Mouse (Mus musculus) midbrain, postnatal 0 days (tissue): Measurements from ENCODE around the gene Atp13a4. TPM values are rescaled to one million over a fixed set of nuclear protein-coding genes. Genes with fewer than 3 reads are reported as not detected.

Experiments used
- ATAC-seq: fragments of 200-750 bp; cut with Nextera tagmentation; 2 replicates; pipeline ENCODE4 v1.8.0; 2017; ENCODE audit warnings: moderate number of reproducible peaks, mild to moderate bottlenecking, moderate TSS enrichment, moderate library complexity; ENCODE audit not compliant: low FRiP score
- DNase-seq: peaks from one replicate; pipeline ENCODE4 v3.0.0-alpha.2; 2015; ENCODE audit warnings: low spot score
- H3K27ac ChIP-seq: fragments of 300-500 bp; sonication (generic); 2 replicates; pipeline ENCODE4 v1.5.1; 2014; ENCODE audit warnings: low read depth, mild to moderate bottlenecking, low read length, mixed read lengths
- H3K27me3 ChIP-seq: fragments of 300-500 bp; sonication (generic); 2 replicates; pipeline ENCODE4 v1.6.1; 2014; ENCODE audit warnings: low read length, control low read depth, mixed read lengths; ENCODE audit not compliant: insufficient read depth
- H3K36me3 ChIP-seq: fragments of 300-500 bp; sonication (generic); 2 replicates; pipeline ENCODE4 v1.6.1; 2014; ENCODE audit warnings: low read length, control low read depth, mixed read lengths; ENCODE audit not compliant: insufficient read depth
- H3K4me1 ChIP-seq: fragments of 300-500 bp; sonication (generic); 2 replicates; pipeline ENCODE4 v1.6.1; 2014; ENCODE audit warnings: mild to moderate bottlenecking, control low read depth, antibody characterized with exemption, low read length, mixed read lengths; ENCODE audit not compliant: insufficient read depth
- H3K4me2 ChIP-seq: fragments of 300-500 bp; sonication (generic); 2 replicates; pipeline ENCODE4 v1.6.1; 2014; ENCODE audit warnings: low read depth, mild to moderate bottlenecking, low read length, mixed read lengths; ENCODE audit not compliant: poor library complexity, severe bottlenecking
- H3K4me3 ChIP-seq: fragments of 300-500 bp; sonication (generic); 2 replicates; pipeline ENCODE4 v1.5.1; 2014; ENCODE audit warnings: low read depth, mild to moderate bottlenecking, low read length, moderate library complexity
- H3K9ac ChIP-seq: fragments of 300-500 bp; sonication (generic); replicated peaks from 2 replicates; pipeline ENCODE4 v1.6.1; 2014; ENCODE audit warnings: mild to moderate bottlenecking, low read length, moderate library complexity, mixed read lengths; ENCODE audit not compliant: poor library complexity, severe bottlenecking
- H3K9me3 ChIP-seq: fragments of 300-500 bp; sonication (generic); 2 replicates; pipeline ENCODE4 v1.6.1; 2016; ENCODE audit warnings: low read length, control low read depth
- CTCF ChIP-seq: IDR thresholded peaks from 2 replicates; pipeline ENCODE4 v1.5.1; 2016; ENCODE audit warnings: antibody characterized with exemption, mild to moderate bottlenecking
- WGBS: fragments of 180-500 bp; shearing (Covaris S2); extraction: QIAGEN DNeasy Blood & Tissue Kit; methylation state at CpG from one replicate; pipeline ENCODE4 v1.1.7; 2014; 5-methylcytosine and 5-hydroxymethylcytosine counted together
- polyA plus RNA-seq: library from polyadenylated mRNA; unstranded; fragments of >200 nt; fragmentation: Nextera tagmentation; extraction: Ambion mirVana; gene quantifications from 2 replicates; pipeline ENCODE4 v1.2.1, GENCODE M21; 2015
- total RNA-seq: library from RNA; depleted of rRNA; stranded (reverse); fragments of >200 nt; gene quantifications from 2 replicates; pipeline ENCODE4 v1.2.3, GENCODE M21; 2014

The Atp13a4 gene
- total and polyA plus RNA-seq, 2 experiments from 2014 or later, result 3.0 to 3.1 TPM

GRCm38 (mm10) chr16:29463798-29464197 is 80.9 kb downstream of the Atp13a4 start:
- H3K4me1 ChIP-seq, result no peaks in the 10 kb centered on the region
- no peak for DNase-seq
- H3K27me3 ChIP-seq, result no peaks in the 10 kb centered on the region
- no peak overlapping the region for H3K4me3 ChIP-seq
- no peak for ATAC-seq
- WGBS, result 83% methylated on average over 3 of the region's 3 CpGs
- no peaks in the 10 kb centered on the region for H3K36me3 ChIP-seq
- no peak for TF ChIP-seq CTCF
- H3K9me3 ChIP-seq, result no peaks in the 10 kb centered on the region
- no peak overlapping the region for H3K4me2 ChIP-seq
- H3K27ac ChIP-seq, result no peak overlapping the region
- H3K9ac ChIP-seq, result no peak overlapping the region

- no peaks in the 10 kb centered on the region for H3K4me1 ChIP-seq
- no peaks in the 10 kb centered on the region for H3K9me3 ChIP-seq
- ATAC-seq (no peak), DNase-seq (no peak)
- no peaks in the 10 kb centered on the region for H3K27me3 ChIP-seq
- H3K36me3 ChIP-seq, result no peaks in the 10 kb centered on the region
- 77% methylated on average over 10 of the region's 10 CpGs for WGBS
- no peak overlapping the region for H3K9ac ChIP-seq
- H3K4me3 ChIP-seq, result no peak overlapping the region
- H3K4me2 ChIP-seq, result no peak overlapping the region
- TF ChIP-seq CTCF, result no peak
- no peak overlapping the region for H3K27ac ChIP-seq
Measured at GRCm38 (mm10) chr16:29459331-29459730, 85.3 kb downstream of the Atp13a4 start.

GRCm38 (mm10) chr16:29456851-29457250 is 87.8 kb downstream of the Atp13a4 start:
- DNase-seq (no peak), ATAC-seq (no peak)
- Histone ChIP-seq H3K9me3 (no peaks in the 10 kb centered on the region), H3K4me2 (no peak overlapping the region), H3K4me1 (no peaks in the 10 kb centered on the region), H3K27ac (no peak overlapping the region), H3K4me3 (no peak overlapping the region), H3K36me3 (no peaks in the 10 kb centered on the region), H3K9ac (no peak overlapping the region), H3K27me3 (no peaks in the 10 kb centered on the region)
- 91% methylated on average over 2 of the region's 2 CpGs for WGBS
- TF ChIP-seq CTCF, result no peak

- no peak overlapping the region for H3K27ac ChIP-seq
- H3K9ac ChIP-seq, result no peak overlapping the region
- H3K4me3 ChIP-seq, result no peak overlapping the region
- H3K27me3 ChIP-seq, result no peaks in the 10 kb centered on the region
- H3K4me2 ChIP-seq, result no peak overlapping the region
- ATAC-seq, result no peak
- TF ChIP-seq CTCF, result no peak
- 72% methylated on average over 6 of the region's 6 CpGs for WGBS
- no peaks in the 10 kb centered on the region for H3K36me3 ChIP-seq
- no peaks in the 10 kb centered on the region for H3K9me3 ChIP-seq
- no peaks in the 10 kb centered on the region for H3K4me1 ChIP-seq
- DNase-seq, result no peak
Measured at GRCm38 (mm10) chr16:29453282-29453681, 91.4 kb downstream of the Atp13a4 start.

- ATAC-seq (no peak), DNase-seq (peak; percentile 69)
- Histone ChIP-seq H3K27ac (no peak overlapping the region), H3K4me1 (no peaks in the 10 kb centered on the region), H3K27me3 (no peaks in the 10 kb centered on the region), H3K9ac (no peak overlapping the region), H3K36me3 (no peaks in the 10 kb centered on the region), H3K9me3 (no peaks in the 10 kb centered on the region), H3K4me3 (no peak overlapping the region), H3K4me2 (no peak overlapping the region)
- WGBS, result 57% methylated on average over 3 of the region's 3 CpGs
- TF ChIP-seq CTCF, result peak; percentile 77
Measured at GRCm38 (mm10) chr16:29451706-29452105, 93.0 kb downstream of the Atp13a4 start.

- Histone ChIP-seq H3K27me3 (no peaks in the 10 kb centered on the region), H3K4me3 (no peak overlapping the region), H3K9me3 (no peaks in the 10 kb centered on the region), H3K4me2 (no peak overlapping the region), H3K4me1 (peaks cover 6% of the 10 kb centered on the region; the same call in 1 of the 2 replicates), H3K27ac (no peak overlapping the region; the same call in 1 of the 2 replicates), H3K9ac (no peak overlapping the region), H3K36me3 (no peaks in the 10 kb centered on the region)
- DNase-seq (no peak), ATAC-seq (no peak)
- no peak for TF ChIP-seq CTCF
- 34% methylated on average over 3 of the region's 3 CpGs for WGBS
Measured at GRCm38 (mm10) chr16:29442126-29442525, 102.5 kb downstream of the Atp13a4 start.
